Mouse (Mus musculus): Measurements from ENCODE around the gene Crtc1. TPM values are rescaled to one million over a fixed set of nuclear protein-coding genes. Genes with fewer than 3 reads are reported as not detected.

Crtc1 gene
- polyA plus RNA-seq, 1 experiment from 2014 or later: 56.3 TPM

GRCm38 (mm10) chr8:70476333-70477268, 37.2 kb upstream of the Crtc1 start, which contains the start of gene Klhl26:
Gene Klhl26, minus strand, starts transcription at chr8:70476968.
- peak within 1 kb of the TSS; percentile 51; the same call in 1 of the 2 replicates for H3K27ac ChIP-seq (ENCODE audit: low read length)
- WGBS: under 1% methylated on average over 53 of the region's 53 CpGs
- ATAC-seq: peak; percentile 86

GRCm38 (mm10) chr8:70471856-70472255, 32.5 kb upstream of the Crtc1 start:
- H3K4me2 ChIP-seq (ENCODE audit: low read length): no peak overlapping the region
- ATAC-seq: no peak
- 97% methylated on average over 7 of the region's 7 CpGs for WGBS

More at GRCm38 (mm10) chr8:70476333-70477268, 37.2 kb upstream of the Crtc1 start, which contains the start of gene Klhl26:
- Histone ChIP-seq H3K9me3 (replicated peaks; ENCODE audit: control insufficient read depth, low read length, poor library complexity, severe bottlenecking) (no peaks in the 10 kb centered on the region), H3K4me3 (ENCODE audit: low read depth, low read length) (peak within 1 kb of the TSS; percentile 91), H3K4me1 (ENCODE audit: control insufficient read depth, insufficient read depth, low read length) (peaks cover 23% of the 10 kb centered on the region), H3K4me2 (ENCODE audit: low read length) (peak within 1 kb of the TSS; percentile 79), H3K27me3 (ENCODE audit: control insufficient read depth, insufficient read depth, low read depth, low read length) (peaks cover 9% of the 10 kb centered on the region; the same call in 1 of the 2 replicates), H3K36me3 (ENCODE audit: control insufficient read depth, insufficient read depth, low read length) (no peaks in the 10 kb centered on the region), H3K9ac (ENCODE audit: low read depth, low read length) (peak within 1 kb of the TSS; percentile 97)

GRCm38 (mm10) chr8:70469938-70470337, 30.6 kb upstream of the Crtc1 start:
- no peak for ATAC-seq
- H3K27ac ChIP-seq (ENCODE audit: low read length): no peak overlapping the region
- WGBS: 68% methylated on average over 2 of the region's 2 CpGs

More at GRCm38 (mm10) chr8:70471856-70472255, 32.5 kb upstream of the Crtc1 start:
- H3K27me3 ChIP-seq (ENCODE audit: control insufficient read depth, insufficient read depth, low read depth, low read length): no peaks in the 10 kb centered on the region
- H3K4me3 ChIP-seq (ENCODE audit: low read depth, low read length): no peak overlapping the region
- H3K36me3 ChIP-seq (ENCODE audit: control insufficient read depth, insufficient read depth, low read length): no peaks in the 10 kb centered on the region
- peaks cover 16% of the 10 kb centered on the region for H3K4me1 ChIP-seq (ENCODE audit: control insufficient read depth, insufficient read depth, low read length)
- H3K9me3 ChIP-seq (replicated peaks; ENCODE audit: control insufficient read depth, low read length, poor library complexity, severe bottlenecking): no peaks in the 10 kb centered on the region
- no peak overlapping the region for H3K9ac ChIP-seq (ENCODE audit: low read depth, low read length)
- H3K27ac ChIP-seq (ENCODE audit: low read length): no peak overlapping the region

DNA sequence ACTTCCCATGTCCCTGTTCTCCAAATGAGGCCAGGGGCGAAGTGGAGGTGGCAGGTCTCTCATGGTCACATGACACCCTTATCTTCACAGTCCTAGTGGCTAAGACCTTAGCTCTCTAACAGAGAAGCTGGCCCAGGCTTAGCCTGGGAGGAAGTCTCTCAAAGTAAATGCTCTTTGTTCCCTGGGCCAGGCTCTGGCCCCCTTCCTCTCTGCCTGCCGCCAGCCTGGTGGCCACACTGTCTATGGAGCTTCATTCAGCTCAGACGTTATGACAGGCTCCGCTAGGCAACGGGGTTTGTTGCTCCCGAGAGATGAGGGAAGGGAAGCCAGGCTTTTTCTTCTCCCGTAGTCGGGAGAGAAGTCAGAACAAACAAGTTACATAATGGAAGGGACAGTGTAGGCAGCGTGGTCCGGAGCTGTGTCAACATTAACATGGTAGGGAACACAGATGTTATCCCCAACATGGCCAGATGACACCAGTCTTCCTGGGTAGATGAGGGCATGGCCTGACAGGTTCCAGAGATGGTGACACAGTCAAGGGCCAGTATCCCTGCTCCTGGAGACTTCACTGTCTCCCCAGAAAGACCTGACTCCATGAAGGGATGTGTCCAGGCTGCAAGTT, 30.0 kb upstream of the Crtc1 start:
- ATAC-seq: no peak
- H3K27ac ChIP-seq (ENCODE audit: low read length): no peak overlapping the region
- H3K9ac ChIP-seq (ENCODE audit: low read depth, low read length): no peak overlapping the region

More at GRCm38 (mm10) chr8:70469938-70470337, 30.6 kb upstream of the Crtc1 start:
- Histone ChIP-seq H3K4me1 (ENCODE audit: control insufficient read depth, insufficient read depth, low read length) (peaks cover 3% of the 10 kb centered on the region; the same call in 1 of the 2 replicates), H3K27me3 (ENCODE audit: control insufficient read depth, insufficient read depth, low read depth, low read length) (no peaks in the 10 kb centered on the region), H3K4me2 (ENCODE audit: low read length) (no peak overlapping the region), H3K4me3 (ENCODE audit: low read depth, low read length) (no peak overlapping the region), H3K9me3 (replicated peaks; ENCODE audit: control insufficient read depth, low read length, poor library complexity, severe bottlenecking) (no peaks in the 10 kb centered on the region), H3K9ac (ENCODE audit: low read depth, low read length) (no peak overlapping the region), H3K36me3 (ENCODE audit: control insufficient read depth, insufficient read depth, low read length) (no peaks in the 10 kb centered on the region)

DNA sequence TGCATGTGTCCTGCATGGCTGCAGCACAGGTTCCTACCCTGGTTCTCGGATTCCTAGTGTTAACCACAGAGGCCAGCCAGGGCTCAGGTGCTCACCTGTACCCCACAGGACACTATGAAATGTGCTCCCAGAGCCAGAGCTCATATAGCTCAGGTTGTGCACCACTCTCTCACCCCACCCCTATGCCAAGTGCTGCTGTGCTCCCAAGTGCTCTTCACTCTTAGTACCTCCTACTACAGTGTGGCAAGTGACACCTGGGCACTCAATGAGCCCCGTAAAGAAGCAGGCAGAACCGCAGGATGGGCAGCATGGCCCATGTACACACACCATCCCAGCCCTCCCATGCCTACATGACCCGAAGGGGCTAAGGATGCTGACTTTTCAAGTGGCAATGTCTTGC, 29.4 kb upstream of the Crtc1 start:
- Histone ChIP-seq H3K4me2 (ENCODE audit: low read length) (no peak overlapping the region), H3K27me3 (ENCODE audit: control insufficient read depth, insufficient read depth, low read depth, low read length) (no peaks in the 10 kb centered on the region), H3K9ac (ENCODE audit: low read depth, low read length) (no peak overlapping the region), H3K36me3 (ENCODE audit: control insufficient read depth, insufficient read depth, low read length) (no peaks in the 10 kb centered on the region), H3K9me3 (replicated peaks; ENCODE audit: control insufficient read depth, low read length, poor library complexity, severe bottlenecking) (no peaks in the 10 kb centered on the region), H3K4me3 (ENCODE audit: low read depth, low read length) (no peak overlapping the region), H3K27ac (ENCODE audit: low read length) (no peak overlapping the region), H3K4me1 (ENCODE audit: control insufficient read depth, insufficient read depth, low read length) (no peaks in the 10 kb centered on the region)
- no peak for ATAC-seq
- WGBS: 94% methylated on average over 4 of the region's 4 CpGs

More for the DNA sequence above, 30.0 kb upstream of the Crtc1 start:
- no peaks in the 10 kb centered on the region for H3K27me3 ChIP-seq (ENCODE audit: control insufficient read depth, insufficient read depth, low read depth, low read length)
- H3K4me3 ChIP-seq (ENCODE audit: low read depth, low read length): no peak overlapping the region
- 50% methylated on average over 10 of the region's 10 CpGs for WGBS
- no peaks in the 10 kb centered on the region for H3K9me3 ChIP-seq (replicated peaks; ENCODE audit: control insufficient read depth, low read length, poor library complexity, severe bottlenecking)
- H3K4me2 ChIP-seq (ENCODE audit: low read length): no peak overlapping the region
- H3K4me1 ChIP-seq (ENCODE audit: control insufficient read depth, insufficient read depth, low read length): 0 out of 2 replicates have a peak, but pooled peaks cover 2% of the 10 kb centered on the region
- H3K36me3 ChIP-seq (ENCODE audit: control insufficient read depth, insufficient read depth, low read length): no peaks in the 10 kb centered on the region

- Histone ChIP-seq H3K4me2 (ENCODE audit: low read length) (no peak overlapping the region), H3K36me3 (ENCODE audit: control insufficient read depth, insufficient read depth, low read length) (no peaks in the 10 kb centered on the region), H3K27ac (ENCODE audit: low read length) (no peak overlapping the region), H3K9ac (ENCODE audit: low read depth, low read length) (no peak overlapping the region), H3K4me1 (ENCODE audit: control insufficient read depth, insufficient read depth, low read length) (no peaks in the 10 kb centered on the region), H3K9me3 (replicated peaks; ENCODE audit: control insufficient read depth, low read length, poor library complexity, severe bottlenecking) (no peaks in the 10 kb centered on the region), H3K4me3 (ENCODE audit: low read depth, low read length) (no peak overlapping the region), H3K27me3 (ENCODE audit: control insufficient read depth, insufficient read depth, low read depth, low read length) (no peaks in the 10 kb centered on the region)
- 60% methylated on average over 1 of the region's 1 CpGs for WGBS
- no peak for ATAC-seq
Measured at GRCm38 (mm10) chr8:70467907-70468306, 28.5 kb upstream of the Crtc1 start.

- H3K4me3 ChIP-seq (ENCODE audit: low read depth, low read length): no peak overlapping the region
- no peak overlapping the region for H3K9ac ChIP-seq (ENCODE audit: low read depth, low read length)
- WGBS: 87% methylated on average over 5 of the region's 5 CpGs
- ATAC-seq: no peak
- no peaks in the 10 kb centered on the region for H3K27me3 ChIP-seq (ENCODE audit: control insufficient read depth, insufficient read depth, low read depth, low read length)
- H3K9me3 ChIP-seq (replicated peaks; ENCODE audit: control insufficient read depth, low read length, poor library complexity, severe bottlenecking): no peaks in the 10 kb centered on the region
- no peak overlapping the region for H3K27ac ChIP-seq (ENCODE audit: low read length)
- no peaks in the 10 kb centered on the region for H3K36me3 ChIP-seq (ENCODE audit: control insufficient read depth, insufficient read depth, low read length)
- no peak overlapping the region for H3K4me2 ChIP-seq (ENCODE audit: low read length)
- H3K4me1 ChIP-seq (ENCODE audit: control insufficient read depth, insufficient read depth, low read length): no peaks in the 10 kb centered on the region
Measured at GRCm38 (mm10) chr8:70467229-70467725, 27.9 kb upstream of the Crtc1 start.

- H3K27me3 ChIP-seq (ENCODE audit: control insufficient read depth, insufficient read depth, low read depth, low read length): no peaks in the 10 kb centered on the region
- H3K9me3 ChIP-seq (replicated peaks; ENCODE audit: control insufficient read depth, low read length, poor library complexity, severe bottlenecking): no peaks in the 10 kb centered on the region
- H3K4me1 ChIP-seq (ENCODE audit: control insufficient read depth, insufficient read depth, low read length): no peaks in the 10 kb centered on the region
- H3K4me3 ChIP-seq (ENCODE audit: low read depth, low read length): no peak overlapping the region
- H3K27ac ChIP-seq (ENCODE audit: low read length): no peak overlapping the region
- H3K4me2 ChIP-seq (ENCODE audit: low read length): no peak overlapping the region
- no peak for ATAC-seq
- WGBS: 74% methylated on average over 11 of the region's 11 CpGs
- H3K9ac ChIP-seq (ENCODE audit: low read depth, low read length): no peak overlapping the region
- H3K36me3 ChIP-seq (ENCODE audit: control insufficient read depth, insufficient read depth, low read length): no peaks in the 10 kb centered on the region
Measured at GRCm38 (mm10) chr8:70466771-70467170, 27.4 kb upstream of the Crtc1 start.
